Mouse (Mus musculus): ENCODE data around the gene Gm8232. TPM values are rescaled to one million over a fixed set of nuclear protein-coding genes. Genes with fewer than 3 reads are reported as not detected.

Gene Gm8232
- polyA plus RNA-seq (2015; fragmentation: Nextera tagmentation; extraction: Ambion mirVana), result not detected in 2 replicates

GRCm38 (mm10) chr14:44433335-44433734 is at the start of gene Gm8232:
Gene Gm8232, plus strand, starts transcription at chr14:44433635.

GRCm38 (mm10) chr14:44410588-44410987 is 22.8 kb upstream of the Gm8232 start, which contains the start of gene Gm3371:
Gene Gm3371, minus strand, starts transcription at chr14:44410688.

Other genes with a start within 250 kb of the Gm8232 start
- not detected in 2 replicates for gene Gm8212, start 236.0 kb upstream of the Gm8232 start, polyA plus RNA-seq (2015; fragmentation: Nextera tagmentation; extraction: Ambion mirVana)
- gene 4930503E14Rik, start 220.4 kb upstream of the Gm8232 start, polyA plus RNA-seq (2015; fragmentation: Nextera tagmentation; extraction: Ambion mirVana), result not detected in 2 replicates
- not detected in 2 replicates for gene Gm8220, start 148.1 kb upstream of the Gm8232 start, polyA plus RNA-seq (2015; fragmentation: Nextera tagmentation; extraction: Ambion mirVana)
- not detected in 2 replicates for gene Gm5930, start 95.1 kb upstream of the Gm8232 start, polyA plus RNA-seq (2015; fragmentation: Nextera tagmentation; extraction: Ambion mirVana)
- not detected in 2 replicates for gene Gm8229, start 68.3 kb upstream of the Gm8232 start, polyA plus RNA-seq (2015; fragmentation: Nextera tagmentation; extraction: Ambion mirVana)
- gene Gm3371, start 22.9 kb upstream of the Gm8232 start, polyA plus RNA-seq (2015; fragmentation: Nextera tagmentation; extraction: Ambion mirVana), result not detected in 2 replicates
- gene BC061237, start 58.8 kb downstream of the Gm8232 start, polyA plus RNA-seq (2015; fragmentation: Nextera tagmentation; extraction: Ambion mirVana), result not detected in 2 replicates
- gene Gm17093, start 84.6 kb downstream of the Gm8232 start, polyA plus RNA-seq (2015; fragmentation: Nextera tagmentation; extraction: Ambion mirVana), result not detected in 2 replicates
- not detected in 2 replicates for gene Gm8247, start 149.5 kb downstream of the Gm8232 start, polyA plus RNA-seq (2015; fragmentation: Nextera tagmentation; extraction: Ambion mirVana)
- not detected in 2 replicates for gene Gm5624, start 194.3 kb downstream of the Gm8232 start, polyA plus RNA-seq (2015; fragmentation: Nextera tagmentation; extraction: Ambion mirVana)